Mouse (Mus musculus) midbrain, embryonic 13.5 days (tissue): Measurements from ENCODE around the gene Cltc. TPM values are rescaled to one million over a fixed set of nuclear protein-coding genes. Genes with fewer than 3 reads are reported as not detected.
A peak's percentile ranks its signal among the peaks of the same experiment; 100 is the strongest.

ENCODE experiments used
- ATAC-seq: fragments of 200-750 bp; cut with Nextera tagmentation; 2 replicates; pipeline ENCODE4 v1.8.0; 2017; ENCODE audit warnings: mild to moderate bottlenecking, moderate TSS enrichment, moderate library complexity
- H3K27ac ChIP-seq: fragments of 300-500 bp; sonication (generic); 2 replicates; pipeline ENCODE4 v1.5.1; 2015; ENCODE audit warnings: inconsistent platforms, mild to moderate bottlenecking, moderate library complexity
- H3K27me3 ChIP-seq: fragments of 300-500 bp; sonication (generic); 2 replicates; pipeline ENCODE4 v1.6.1; 2015; ENCODE audit warnings: mild to moderate bottlenecking, inconsistent platforms
- H3K36me3 ChIP-seq: fragments of 300-500 bp; sonication (generic); 2 replicates; pipeline ENCODE4 v1.6.1; 2015; ENCODE audit warnings: mild to moderate bottlenecking, inconsistent platforms
- H3K4me1 ChIP-seq: fragments of 300-500 bp; sonication (generic); replicated peaks from 2 replicates; pipeline ENCODE4 v1.6.1; 2015; ENCODE audit warnings: inconsistent platforms
- H3K4me2 ChIP-seq: fragments of 300-500 bp; sonication (generic); replicated peaks from 2 replicates; pipeline ENCODE4 v1.6.1; 2015; ENCODE audit warnings: moderate library complexity, mild to moderate bottlenecking, inconsistent platforms
- H3K4me3 ChIP-seq: fragments of 300-500 bp; sonication (generic); replicated peaks from 2 replicates; pipeline ENCODE4 v1.5.1; 2015; ENCODE audit warnings: mild to moderate bottlenecking, inconsistent platforms
- H3K9ac ChIP-seq: fragments of 300-500 bp; sonication (generic); replicated peaks from 2 replicates; pipeline ENCODE4 v1.6.1; 2015; ENCODE audit warnings: mild to moderate bottlenecking, inconsistent platforms
- H3K9me3 ChIP-seq: fragments of 300-500 bp; sonication (generic); 2 replicates; pipeline ENCODE4 v1.6.1; 2016; ENCODE audit warnings: mild to moderate bottlenecking, inconsistent platforms
- WGBS: fragments of 180-500 bp; shearing (Covaris S2); methylation state at CpG from one replicate; pipeline ENCODE4 v1.1.7; 2015; 5-methylcytosine and 5-hydroxymethylcytosine counted together
- polyA plus RNA-seq: library from polyadenylated mRNA; unstranded; fragments of >200 nt; fragmentation: Nextera tagmentation; extraction: Ambion mirVana; gene quantifications from 2 replicates; pipeline ENCODE4 v1.2.1, GENCODE M21; 2015

The Cltc gene
- polyA plus RNA-seq, 1 experiment from 2014 or later: 142 TPM

DNA sequence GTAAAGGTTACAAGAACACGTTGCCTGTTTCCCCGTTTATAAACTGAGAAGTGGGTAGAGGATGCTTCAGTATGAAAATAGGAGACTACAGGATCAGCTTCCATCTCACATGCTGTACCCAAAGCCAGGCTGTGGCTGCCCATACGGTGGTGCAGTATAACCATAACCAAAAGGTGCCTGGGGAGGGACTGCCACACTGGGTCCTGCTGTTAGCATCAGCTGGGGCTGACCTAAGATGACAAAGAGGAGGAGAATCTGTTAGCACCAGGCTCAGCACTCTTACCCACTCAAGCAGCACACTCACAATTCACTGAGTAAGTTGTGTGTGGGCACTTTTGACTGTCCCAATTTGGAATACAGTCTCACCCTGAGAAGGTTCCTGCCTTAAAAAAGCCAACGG, 61.9 kb downstream of the Cltc start:
- no peaks in the 10 kb centered on the region for H3K9me3 ChIP-seq
- WGBS: 68% methylated on average over 4 of the region's 4 CpGs
- no peak for ATAC-seq
- H3K9ac ChIP-seq: no peak overlapping the region
- H3K4me2 ChIP-seq: no peak overlapping the region
- no peaks in the 10 kb centered on the region for H3K4me1 ChIP-seq
- no peak overlapping the region for H3K27ac ChIP-seq
- peaks cover 79% of the 10 kb centered on the region for H3K36me3 ChIP-seq
- H3K4me3 ChIP-seq: no peak overlapping the region
- no peaks in the 10 kb centered on the region for H3K27me3 ChIP-seq

GRCm38 (mm10) chr11:86692546-86692945, 64.8 kb downstream of the Cltc start:
- no peak overlapping the region for H3K4me2 ChIP-seq
- no peak for ATAC-seq
- H3K27ac ChIP-seq: no peak overlapping the region
- H3K4me1 ChIP-seq: no peaks in the 10 kb centered on the region
- H3K36me3 ChIP-seq: peaks cover 67% of the 10 kb centered on the region
- no peak overlapping the region for H3K4me3 ChIP-seq
- H3K9me3 ChIP-seq: no peaks in the 10 kb centered on the region
- H3K9ac ChIP-seq: no peak overlapping the region
- H3K27me3 ChIP-seq: no peaks in the 10 kb centered on the region
- WGBS: 91% methylated on average over 2 of the region's 2 CpGs

DNA sequence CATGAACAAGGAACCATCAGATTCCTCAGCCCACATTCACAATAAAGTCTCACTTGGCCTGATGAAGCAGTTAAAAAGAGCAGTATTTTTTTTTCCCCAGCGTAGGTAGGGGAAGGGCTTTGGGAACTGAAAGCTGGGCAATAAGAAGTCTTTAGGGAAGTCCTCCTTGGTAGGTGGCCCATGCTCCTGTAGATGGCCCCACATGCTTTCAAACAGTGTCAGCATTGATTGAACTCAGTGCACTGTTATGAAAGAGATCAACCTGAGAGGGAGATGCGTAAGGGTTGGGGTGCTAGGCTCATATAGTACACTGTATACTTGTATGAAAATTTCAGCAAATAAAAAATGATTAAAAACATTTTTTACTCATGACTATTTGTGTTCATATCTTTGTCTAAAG, 65.4 kb downstream of the Cltc start:
- Histone ChIP-seq H3K27me3 (no peaks in the 10 kb centered on the region), H3K4me1 (peaks cover 3% of the 10 kb centered on the region; the same call in 1 of the 2 replicates), H3K27ac (no peak overlapping the region), H3K9me3 (no peaks in the 10 kb centered on the region), H3K4me2 (no peak overlapping the region), H3K4me3 (no peak overlapping the region), H3K36me3 (peaks cover 61% of the 10 kb centered on the region), H3K9ac (no peak overlapping the region)
- WGBS: 91% methylated on average over 2 of the region's 2 CpGs
- ATAC-seq: no peak

GRCm38 (mm10) chr11:86691482-86691881, 65.9 kb downstream of the Cltc start:
- 94% methylated on average over 3 of the region's 3 CpGs for WGBS
- H3K27ac ChIP-seq: no peak overlapping the region
- H3K27me3 ChIP-seq: no peaks in the 10 kb centered on the region
- no peak overlapping the region for H3K4me2 ChIP-seq
- H3K9ac ChIP-seq: no peak overlapping the region
- peaks cover 57% of the 10 kb centered on the region for H3K36me3 ChIP-seq
- no peak for ATAC-seq
- no peak overlapping the region for H3K4me3 ChIP-seq
- peaks cover 5% of the 10 kb centered on the region; the same call in 1 of the 2 replicates for H3K4me1 ChIP-seq
- H3K9me3 ChIP-seq: no peaks in the 10 kb centered on the region

GRCm38 (mm10) chr11:86690383-86690782, 67.0 kb downstream of the Cltc start:
- WGBS: 89% methylated on average over 3 of the region's 3 CpGs
- no peak for ATAC-seq

GRCm38 (mm10) chr11:86685366-86685765, 72.0 kb downstream of the Cltc start:
- ATAC-seq: no peak
- peaks cover 13% of the 10 kb centered on the region for H3K36me3 ChIP-seq
- H3K9ac ChIP-seq: 0 out of 2 replicates have a peak overlapping the region, but pooled peaks have one; percentile 50
- peaks cover 41% of the 10 kb centered on the region for H3K4me1 ChIP-seq
- WGBS: 93% methylated on average over 1 of the region's 1 CpGs
- peak overlapping the region; percentile 72 for H3K4me3 ChIP-seq
- H3K9me3 ChIP-seq: no peaks in the 10 kb centered on the region
- no peaks in the 10 kb centered on the region for H3K27me3 ChIP-seq
- H3K27ac ChIP-seq: no peak overlapping the region
- H3K4me2 ChIP-seq: peak overlapping the region; percentile 90

More at GRCm38 (mm10) chr11:86690383-86690782, 67.0 kb downstream of the Cltc start:
- no peak overlapping the region for H3K4me2 ChIP-seq
- H3K36me3 ChIP-seq: peaks cover 51% of the 10 kb centered on the region
- H3K27ac ChIP-seq: no peak overlapping the region
- H3K4me3 ChIP-seq: no peak overlapping the region
- no peaks in the 10 kb centered on the region for H3K9me3 ChIP-seq
- H3K4me1 ChIP-seq: peaks cover 12% of the 10 kb centered on the region
- no peak overlapping the region for H3K9ac ChIP-seq
- H3K27me3 ChIP-seq: no peaks in the 10 kb centered on the region

GRCm38 (mm10) chr11:86684126-86685012, 73.0 kb downstream of the Cltc start:
- Histone ChIP-seq H3K9me3 (no peaks in the 10 kb centered on the region), H3K27ac (peak overlapping the region; percentile 88), H3K4me2 (peak overlapping the region; percentile 90), H3K4me3 (peak overlapping the region; percentile 72), H3K27me3 (no peaks in the 10 kb centered on the region), H3K9ac (peak overlapping the region; percentile 86), H3K36me3 (peaks cover 3% of the 10 kb centered on the region), H3K4me1 (peaks cover 41% of the 10 kb centered on the region)
- 9% methylated on average over 20 of the region's 20 CpGs for WGBS
- ATAC-seq: no peak

GRCm38 (mm10) chr11:86683395-86684125, 73.8 kb downstream of the Cltc start, which contains the start of the genes Vmp1 and Ptrh2:
Vmp1 (minus strand) TSS chr11:86683836.
Ptrh2 (plus strand) TSS chr11:86683985.
- peak within 1 kb of the TSS; percentile 90 for H3K4me2 ChIP-seq
- H3K27ac ChIP-seq: peak within 1 kb of the TSS; percentile 88
- WGBS: under 1% methylated on average over 56 of the region's 56 CpGs
- H3K27me3 ChIP-seq: no peaks in the 10 kb centered on the region
- H3K9me3 ChIP-seq: no peaks in the 10 kb centered on the region
- H3K9ac ChIP-seq: peak within 1 kb of the TSS; percentile 86
- ATAC-seq: peak; percentile 96
- peak within 1 kb of the TSS; percentile 72 for H3K4me3 ChIP-seq
- H3K4me1 ChIP-seq: peaks cover 41% of the 10 kb centered on the region
- no peaks in the 10 kb centered on the region for H3K36me3 ChIP-seq

- H3K27ac ChIP-seq: 0 out of 2 replicates have a peak overlapping the region, but pooled peaks have one; percentile 88
- no peaks in the 10 kb centered on the region for H3K36me3 ChIP-seq
- 45% methylated on average over 7 of the region's 7 CpGs for WGBS
- H3K4me3 ChIP-seq: peak overlapping the region; percentile 72
- H3K9ac ChIP-seq: peak overlapping the region; percentile 86
- peaks cover 41% of the 10 kb centered on the region for H3K4me1 ChIP-seq
- no peak for ATAC-seq
- no peaks in the 10 kb centered on the region for H3K9me3 ChIP-seq
- H3K4me2 ChIP-seq: peak overlapping the region; percentile 90
- H3K27me3 ChIP-seq: no peaks in the 10 kb centered on the region
Measured at GRCm38 (mm10) chr11:86682861-86683260, 74.5 kb downstream of the Cltc start.

DNA sequence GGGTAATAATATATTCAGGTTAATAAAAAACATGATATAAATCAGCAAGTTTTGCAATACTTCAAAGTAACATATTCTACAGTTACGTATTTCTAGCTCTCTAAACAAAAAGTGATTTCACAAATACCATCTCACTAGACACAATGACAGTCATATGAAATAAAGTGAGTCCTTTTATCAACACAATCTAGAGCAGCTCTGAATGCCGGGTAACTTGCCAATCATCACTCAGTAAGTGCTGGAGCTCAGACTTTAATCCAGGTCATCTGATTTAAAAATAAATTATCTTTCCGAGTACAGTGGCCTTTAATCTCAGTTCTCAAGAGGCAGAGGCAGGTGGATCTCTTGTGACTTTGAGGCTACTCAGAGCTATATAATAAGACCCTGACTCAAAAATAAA, 75.9 kb downstream of the Cltc start:
- ATAC-seq: no peak
- Histone ChIP-seq H3K4me1 (peaks cover 36% of the 10 kb centered on the region), H3K27ac (no peak overlapping the region), H3K36me3 (no peaks in the 10 kb centered on the region), H3K4me3 (no peak overlapping the region), H3K9me3 (no peaks in the 10 kb centered on the region), H3K4me2 (no peak overlapping the region), H3K9ac (no peak overlapping the region), H3K27me3 (no peaks in the 10 kb centered on the region)
- 92% methylated on average over 3 of the region's 3 CpGs for WGBS

DNA sequence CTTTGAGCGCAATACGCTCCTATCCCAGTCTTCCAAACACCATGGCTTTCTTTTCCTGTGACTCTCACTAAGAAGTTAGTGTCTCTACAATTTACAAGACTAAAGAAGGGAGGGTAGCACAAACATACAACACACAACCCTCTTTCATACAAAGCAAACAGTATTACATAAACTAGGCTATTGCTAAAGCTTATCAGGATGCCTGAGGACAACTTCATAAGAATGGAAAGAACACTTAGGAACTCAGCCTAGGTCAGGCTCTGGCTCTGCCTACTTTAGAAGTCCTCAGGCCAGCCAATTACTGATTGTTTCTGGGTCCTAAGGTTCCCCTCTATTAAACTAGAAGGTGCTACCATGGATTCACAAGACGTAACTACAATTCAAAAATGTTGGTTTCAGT, 76.6 kb downstream of the Cltc start:
- ATAC-seq: no peak
- Histone ChIP-seq H3K9ac (no peak overlapping the region), H3K4me3 (no peak overlapping the region)

GRCm38 (mm10) chr11:86678957-86679356, 78.4 kb downstream of the Cltc start:
- Histone ChIP-seq H3K4me2 (no peak overlapping the region), H3K4me1 (peaks cover 18% of the 10 kb centered on the region), H3K27ac (no peak overlapping the region), H3K27me3 (no peaks in the 10 kb centered on the region), H3K9me3 (no peaks in the 10 kb centered on the region), H3K4me3 (no peak overlapping the region), H3K36me3 (no peaks in the 10 kb centered on the region), H3K9ac (no peak overlapping the region)
- 36% methylated on average over 5 of the region's 5 CpGs for WGBS
- no peak for ATAC-seq

More for the DNA sequence above, 76.6 kb downstream of the Cltc start:
- Histone ChIP-seq H3K36me3 (no peaks in the 10 kb centered on the region), H3K27me3 (no peaks in the 10 kb centered on the region), H3K9me3 (no peaks in the 10 kb centered on the region), H3K4me2 (no peak overlapping the region), H3K4me1 (peaks cover 32% of the 10 kb centered on the region), H3K27ac (no peak overlapping the region)
- WGBS: 100% methylated on average over 3 of the region's 3 CpGs
